9 mouse cellular contexts compared by ENCODE assay signal in the genomic region with DNA sequence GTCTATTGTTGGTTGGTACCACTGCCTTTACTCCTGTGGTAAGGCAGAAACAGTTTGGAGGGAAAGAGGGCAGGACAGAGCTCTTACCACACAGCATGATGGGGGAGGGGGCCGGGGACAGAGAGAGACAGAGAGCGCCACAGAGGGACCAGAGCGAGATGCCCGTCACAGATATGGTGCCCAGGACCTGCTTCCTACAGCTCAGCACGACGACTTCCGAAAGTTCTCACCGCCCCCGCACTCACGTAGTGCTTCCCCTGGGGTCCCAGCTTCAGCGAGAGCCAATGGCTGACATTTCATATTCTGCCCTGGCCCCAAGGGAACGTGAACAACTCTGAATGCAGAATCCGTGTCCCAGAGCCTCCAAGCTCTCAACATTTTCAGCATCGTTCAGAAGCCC.
DNase-seq lines count a peak whose midpoint lies in the region; ATAC-seq lines count a peak whose summit lies in the region.
"Had no signal": no experiment of that assay in that cellular context is flagged by ENCODE, and none has a peak within 500 bp of the region (broad histone marks: within the 10 kb centered on the region; RNA-seq: fewer than 3 reads in every experiment).

No protein-coding gene starts in this region.

- intact Hi-C loops in left cerebral cortex, postnatal 36 days (cut with DNase I) = no loop called here

- no peaks in the 10 kb centered on the region for H3K9me3 ChIP-seq in forebrain, embryonic 11.5 days (ENCODE audit: control insufficient read depth, low read length)
- H3K9me3 ChIP-seq in forebrain, embryonic 16.5 days (ENCODE audit: control insufficient read depth, low read length) = no peaks in the 10 kb centered on the region
- no peaks in the 10 kb centered on the region for H3K9me3 ChIP-seq in midbrain, embryonic 12.5 days

- no peaks in the 10 kb centered on the region for H3K4me1 ChIP-seq in forebrain, embryonic 11.5 days (replicated peaks; ENCODE audit: control insufficient read depth, insufficient read depth, low read length)
- H3K4me1 ChIP-seq in forebrain, embryonic 16.5 days (replicated peaks; ENCODE audit: control insufficient read depth, insufficient read depth, low read length) = peaks cover 5% of the 10 kb centered on the region; the same call in 1 of the 2 replicates
- H3K4me1 ChIP-seq in midbrain, embryonic 12.5 days = no peaks in the 10 kb centered on the region

- no peak for ATAC-seq in forebrain, embryonic 11.5 days (replicated peaks; ENCODE audit: low FRiP score)
- no peak for ATAC-seq in forebrain, embryonic 16.5 days
- no peak for ATAC-seq in midbrain, embryonic 12.5 days (ENCODE audit: low FRiP score, low read depth)

- H3K36me3 ChIP-seq in forebrain, embryonic 11.5 days (ENCODE audit: control insufficient read depth, insufficient read depth, low read length) = no peaks in the 10 kb centered on the region
- no peaks in the 10 kb centered on the region for H3K36me3 ChIP-seq in forebrain, embryonic 16.5 days (ENCODE audit: control insufficient read depth, insufficient read depth)
- no peaks in the 10 kb centered on the region for H3K36me3 ChIP-seq in midbrain, embryonic 12.5 days

- no peak overlapping the region for H3K9ac ChIP-seq in forebrain, embryonic 11.5 days (ENCODE audit: low read length)
- H3K9ac ChIP-seq in forebrain, embryonic 16.5 days (replicated peaks; ENCODE audit: low read depth, low read length) = no peak overlapping the region
- no peak overlapping the region for H3K9ac ChIP-seq in midbrain, embryonic 12.5 days (replicated peaks)

- H3K4me3 ChIP-seq in forebrain, embryonic 11.5 days (ENCODE audit: low read depth, low read length) = no peak overlapping the region
- no peak overlapping the region for H3K4me3 ChIP-seq in forebrain, embryonic 16.5 days (replicated peaks; ENCODE audit: low read length)
- H3K4me3 ChIP-seq in midbrain, embryonic 12.5 days = no peak overlapping the region

- H3K4me2 ChIP-seq in forebrain, embryonic 11.5 days (ENCODE audit: low read depth, low read length, severe bottlenecking) = peak overlapping the region; percentile 12; the same call in 1 of the 2 replicates
- H3K4me2 ChIP-seq in forebrain, embryonic 16.5 days (ENCODE audit: low read length) = no peak overlapping the region
- peak overlapping the region; percentile 31 for H3K4me2 ChIP-seq in midbrain, embryonic 12.5 days (replicated peaks)

- DNase-seq in forebrain, embryonic 11.5 days (ENCODE audit: low spot score) = no peak
- DNase-seq in CD4-positive helper T cell, adult 2 months (ENCODE audit: low read depth, low spot score) = peak; percentile 48
- DNase-seq in heart, postnatal 4 days = peak; percentile 36
- DNase-seq in urinary bladder, postnatal 14 days (ENCODE audit: low spot score) = no peak
- DNase-seq in left cerebral cortex, postnatal 36 days (ENCODE audit: low spot score in 2 of 2) = no peak
- no peak for DNase-seq in cerebellum, adult 9-11 months

- H3K27me3 ChIP-seq in forebrain, embryonic 11.5 days (ENCODE audit: control insufficient read depth, insufficient read depth, low read length) = no peaks in the 10 kb centered on the region
- H3K27me3 ChIP-seq in forebrain, embryonic 16.5 days (replicated peaks; ENCODE audit: control insufficient read depth, insufficient read depth, low read length) = no peaks in the 10 kb centered on the region
- no peaks in the 10 kb centered on the region for H3K27me3 ChIP-seq in midbrain, embryonic 12.5 days

- 49% methylated on average over 14 of the region's 14 CpGs for WGBS in forebrain, embryonic 11.5 days
- 34% methylated on average over 14 of the region's 14 CpGs for WGBS in forebrain, embryonic 16.5 days
- 39% methylated on average over 14 of the region's 14 CpGs for WGBS in midbrain, embryonic 12.5 days

- no peak overlapping the region for H3K27ac ChIP-seq in forebrain, embryonic 11.5 days (ENCODE audit: low read depth, low read length)
- no peak overlapping the region for H3K27ac ChIP-seq in forebrain, embryonic 16.5 days (ENCODE audit: low read length)
- no peak overlapping the region for H3K27ac ChIP-seq in midbrain, embryonic 12.5 days (replicated peaks)
- H3K27ac ChIP-seq: macrophage had no signal

Comparison
In these comparisons a context has a peak if more than half of its experiments do, and no peak if none do; other contexts are left out.
1. DNase-seq: peak in CD4-positive helper T cell, adult 2 months (single experiment) and heart, postnatal 4 days (single experiment); none in forebrain, embryonic 11.5 days (single experiment), urinary bladder, postnatal 14 days (single experiment), left cerebral cortex, postnatal 36 days (0 of 2) and cerebellum, adult 9-11 months (single experiment).